Mouse (Mus musculus): ENCODE data around the gene Usp17lc. TPM values are rescaled to one million over a fixed set of nuclear protein-coding genes. Genes with fewer than 3 reads are reported as not detected.
"Not testable (repeated sequence)": the region's sequence is repeated elsewhere in the genome, so short reads cannot be mapped to it uniquely, and the experiment has no call there.

Usp17lc gene
- not detected in 2 replicates for total RNA-seq (2017)

GRCm38 (mm10) chr7:103414772-103415171 is at the start of gene Usp17lc:
Gene Usp17lc (plus strand): TSS chr7:103415072.
- not testable (repeated sequence) for ATAC-seq (replicated peaks in 1 of 2; ENCODE audit: insufficient read depth in 1 of 2, low FRiP score in 2 of 2, low TSS enrichment in 1 of 2, low read depth in 1 of 2, poor library complexity in 2 of 2, severe bottlenecking in 2 of 2)

- ATAC-seq (replicated peaks in 1 of 2; ENCODE audit: insufficient read depth in 1 of 2, low FRiP score in 2 of 2, low TSS enrichment in 1 of 2, low read depth in 1 of 2, poor library complexity in 2 of 2, severe bottlenecking in 2 of 2): no peak
Observed at GRCm38 (mm10) chr7:103386077-103386476, 28.8 kb upstream of the Usp17lc start, which contains the start of gene Olfr603. Gene Olfr603 (minus strand): TSS chr7:103386177.

DNA sequence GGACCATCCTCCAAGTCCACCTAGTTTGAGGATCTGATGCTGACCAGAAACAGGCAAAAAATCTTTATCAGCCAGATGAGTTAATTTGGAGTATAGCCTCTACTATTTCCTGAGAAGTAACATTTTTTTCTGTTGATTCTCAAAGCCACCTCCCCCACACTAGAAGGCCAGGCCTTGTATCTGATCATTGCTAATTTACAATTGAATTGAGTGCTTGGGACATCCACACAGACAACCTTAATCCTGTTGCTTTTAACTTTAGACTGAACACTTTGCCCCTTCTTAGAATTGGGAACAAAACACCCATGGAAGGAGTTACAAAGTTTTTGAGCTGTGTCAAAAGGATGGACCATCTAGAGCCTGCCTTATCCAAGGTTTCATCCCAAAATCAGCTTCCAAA is 17.1 kb upstream of the Usp17lc start:
- ATAC-seq (replicated peaks in 1 of 2; ENCODE audit: insufficient read depth in 1 of 2, low FRiP score in 2 of 2, low TSS enrichment in 1 of 2, low read depth in 1 of 2, poor library complexity in 2 of 2, severe bottlenecking in 2 of 2): no peak

GRCm38 (mm10) chr7:103398981-103399380 is 15.9 kb upstream of the Usp17lc start:
- no peak for ATAC-seq (replicated peaks in 1 of 2; ENCODE audit: insufficient read depth in 1 of 2, low FRiP score in 2 of 2, low TSS enrichment in 1 of 2, low read depth in 1 of 2, poor library complexity in 2 of 2, severe bottlenecking in 2 of 2)

DNA sequence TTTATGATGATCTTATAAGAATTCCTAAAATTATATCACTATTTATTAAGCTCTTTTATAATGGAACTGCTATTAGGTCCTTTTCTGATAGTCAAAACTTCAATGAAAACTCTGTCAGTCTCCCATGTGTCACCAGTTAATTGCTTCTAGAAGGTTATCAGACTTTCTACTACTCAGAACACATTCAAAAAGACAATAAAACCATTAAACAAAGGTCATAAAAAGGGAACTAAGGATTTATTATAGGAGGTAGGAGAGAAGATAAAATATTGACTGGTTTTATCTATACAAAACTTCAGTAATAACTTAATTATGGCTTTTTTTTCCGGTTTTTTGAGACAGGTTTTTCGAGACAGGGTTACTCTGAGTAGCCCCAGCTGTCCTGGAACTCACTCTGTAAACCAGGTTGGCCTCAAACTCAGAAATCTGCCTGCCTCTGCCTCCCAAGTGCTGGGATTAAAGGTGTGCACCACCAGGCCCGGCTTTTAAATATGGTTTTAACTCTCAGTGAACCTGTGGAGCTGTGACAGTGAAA is 8.3 kb upstream of the Usp17lc start:
- not testable (repeated sequence) for ATAC-seq (replicated peaks in 1 of 2; ENCODE audit: insufficient read depth in 1 of 2, low FRiP score in 2 of 2, low TSS enrichment in 1 of 2, low read depth in 1 of 2, poor library complexity in 2 of 2, severe bottlenecking in 2 of 2)

DNA sequence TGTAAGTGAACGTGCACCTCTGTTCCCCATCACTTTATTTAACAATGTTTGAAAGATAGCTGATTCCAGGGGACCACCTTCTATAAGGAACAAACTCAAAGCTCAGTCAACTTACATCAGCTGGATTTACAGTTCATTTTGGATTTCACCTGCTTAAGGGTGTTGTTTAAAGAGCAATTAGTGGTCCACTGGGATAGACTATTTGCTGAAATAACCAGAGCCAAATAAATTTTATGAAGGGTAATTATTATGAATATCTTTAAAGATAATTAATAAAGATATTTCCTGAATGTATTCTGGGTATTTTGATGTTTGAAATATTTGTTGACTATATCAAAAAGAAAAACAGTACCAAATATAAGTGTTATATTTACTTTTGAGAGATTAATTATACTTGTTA is 30.5 kb downstream of the Usp17lc start, which contains the start of gene Olfr605:
Gene Olfr605 (minus strand): TSS at position 101 of the 400 bp plus-strand sequence.
- ATAC-seq (replicated peaks in 1 of 2; ENCODE audit: insufficient read depth in 1 of 2, low FRiP score in 2 of 2, low TSS enrichment in 1 of 2, low read depth in 1 of 2, poor library complexity in 2 of 2, severe bottlenecking in 2 of 2): no peak

DNA sequence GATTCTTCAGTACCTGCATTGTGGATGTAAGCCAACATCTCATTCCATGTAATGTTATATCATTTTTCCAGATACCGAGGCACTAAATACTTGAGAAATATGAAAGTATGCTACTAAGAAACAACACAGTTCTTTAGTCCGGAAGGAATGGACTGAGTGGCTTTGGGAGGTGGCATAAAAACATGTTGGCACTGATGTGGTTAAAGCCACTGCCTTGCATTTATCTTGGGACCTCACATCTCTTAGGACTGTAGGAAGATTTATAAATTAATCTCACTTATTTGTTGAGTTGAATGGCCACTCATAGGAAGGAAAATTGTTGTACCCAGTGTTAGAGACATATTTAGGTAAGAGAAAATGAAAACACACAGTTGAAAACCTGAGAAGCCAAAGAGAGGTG is 33.9 kb downstream of the Usp17lc start, which contains the start of gene Olfr606:
Gene Olfr606 (plus strand): TSS at position 301 of the 400 bp plus-strand sequence.
- no peak for ATAC-seq (replicated peaks in 1 of 2; ENCODE audit: insufficient read depth in 1 of 2, low FRiP score in 2 of 2, low TSS enrichment in 1 of 2, low read depth in 1 of 2, poor library complexity in 2 of 2, severe bottlenecking in 2 of 2)

DNA sequence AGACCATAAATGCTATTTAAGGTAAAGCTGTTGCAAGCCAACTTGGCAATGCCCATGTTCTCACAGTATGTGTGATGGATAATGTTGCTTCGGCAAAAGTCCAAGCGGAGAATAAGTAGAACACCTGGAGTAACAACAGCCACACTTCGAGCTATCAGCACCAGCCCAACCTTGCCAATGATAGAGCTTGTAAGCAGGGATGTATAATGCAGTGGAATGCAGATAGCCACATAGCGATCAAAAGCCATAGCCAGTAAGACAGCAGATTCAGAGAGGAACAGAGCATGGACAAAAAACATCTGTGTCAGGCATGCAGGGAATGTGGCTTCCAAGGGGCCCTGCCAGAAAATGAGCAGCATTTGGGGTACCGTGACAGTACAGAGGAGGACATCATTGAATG is 45.7 kb downstream of the Usp17lc start:
- no peak for ATAC-seq (replicated peaks in 1 of 2; ENCODE audit: insufficient read depth in 1 of 2, low FRiP score in 2 of 2, low TSS enrichment in 1 of 2, low read depth in 1 of 2, poor library complexity in 2 of 2, severe bottlenecking in 2 of 2)

Other genes starting within 250 kb of the Usp17lc start
- not detected in 2 replicates for gene Olfr591, start 236.7 kb upstream of the Usp17lc start, total RNA-seq (2017)
- not detected in 2 replicates for gene Olfr592, start 230.3 kb upstream of the Usp17lc start, total RNA-seq (2017)
- gene Olfr593, start 203.2 kb upstream of the Usp17lc start, total RNA-seq (2017): not detected in 2 replicates
- gene Olfr594, start 198.1 kb upstream of the Usp17lc start, total RNA-seq (2017): not detected in 2 replicates
- gene Usp17ld, start 162.6 kb upstream of the Usp17lc start, total RNA-seq (2017): not detected in 2 replicates
- gene Olfr596, start 109.4 kb upstream of the Usp17lc start, total RNA-seq (2017): not detected in 2 replicates
- not detected in 2 replicates for gene Olfr597, start 98.8 kb upstream of the Usp17lc start, total RNA-seq (2017)
- not detected in 2 replicates for gene Olfr598, start 91.5 kb upstream of the Usp17lc start, total RNA-seq (2017)
- not detected in 2 replicates for gene Olfr599, start 79.2 kb upstream of the Usp17lc start, total RNA-seq (2017)
- not detected in 2 replicates for gene Olfr600, start 65.4 kb upstream of the Usp17lc start, total RNA-seq (2017)
- gene Olfr601, start 52.4 kb upstream of the Usp17lc start, total RNA-seq (2017): not detected in 2 replicates
- gene Olfr603, start 28.9 kb upstream of the Usp17lc start, total RNA-seq (2017): not detected in 2 replicates
- gene Olfr605, start 30.4 kb downstream of the Usp17lc start, total RNA-seq (2017): not detected in 2 replicates
- not detected in 2 replicates for gene Olfr606, start 34.0 kb downstream of the Usp17lc start, total RNA-seq (2017)
- not detected in 2 replicates for gene Olfr607, start 49.1 kb downstream of the Usp17lc start, total RNA-seq (2017)
- not detected in 2 replicates for gene Olfr608, start 54.8 kb downstream of the Usp17lc start, total RNA-seq (2017)
- not detected in 2 replicates for gene Olfr609, start 83.0 kb downstream of the Usp17lc start, total RNA-seq (2017)
- gene Olfr610, start 97.0 kb downstream of the Usp17lc start, total RNA-seq (2017): not detected in 2 replicates
- not detected in 2 replicates for gene Olfr611, start 105.8 kb downstream of the Usp17lc start, total RNA-seq (2017)
- gene Olfr612, start 127.6 kb downstream of the Usp17lc start, total RNA-seq (2017): not detected in 2 replicates
- not detected in 2 replicates for gene Olfr613, start 133.0 kb downstream of the Usp17lc start, total RNA-seq (2017)
- not detected in 2 replicates for gene Olfr615, start 141.0 kb downstream of the Usp17lc start, total RNA-seq (2017)
- gene Olfr616, start 154.1 kb downstream of the Usp17lc start, total RNA-seq (2017): not detected in 2 replicates
- not detected in 2 replicates for gene Olfr617, start 158.0 kb downstream of the Usp17lc start, total RNA-seq (2017)
- not detected in 2 replicates for gene Olfr618, start 175.0 kb downstream of the Usp17lc start, total RNA-seq (2017)
- not detected in 2 replicates for gene Olfr619, start 185.5 kb downstream of the Usp17lc start, total RNA-seq (2017)
- not detected in 2 replicates for gene Olfr620, start 197.5 kb downstream of the Usp17lc start, total RNA-seq (2017)
- gene Olfr622, start 227.6 kb downstream of the Usp17lc start, total RNA-seq (2017): not detected in 2 replicates
- gene Olfr623, start 248.6 kb downstream of the Usp17lc start, total RNA-seq (2017): not detected in 2 replicates